Mouse (Mus musculus) lung, adult 2 months (tissue): ENCODE results near the gene Pigb.

Experiments
- CTCF ChIP-seq: fragments of 200-500 bp; IDR thresholded peaks from 2 replicates; pipeline ENCODE4 v1.5.1; 2011; ENCODE audit warnings: mild to moderate bottlenecking, low read length, control low read depth; ENCODE audit not compliant: insufficient read depth
- POLR2A ChIP-seq: fragments of 200-500 bp; IDR thresholded peaks from 2 replicates; pipeline ENCODE4 v1.6.1; 2011; ENCODE audit warnings: low read depth, mild to moderate bottlenecking, control low read depth, low read length, borderline replicate concordance; ENCODE audit errors: extremely low read depth

DNA sequence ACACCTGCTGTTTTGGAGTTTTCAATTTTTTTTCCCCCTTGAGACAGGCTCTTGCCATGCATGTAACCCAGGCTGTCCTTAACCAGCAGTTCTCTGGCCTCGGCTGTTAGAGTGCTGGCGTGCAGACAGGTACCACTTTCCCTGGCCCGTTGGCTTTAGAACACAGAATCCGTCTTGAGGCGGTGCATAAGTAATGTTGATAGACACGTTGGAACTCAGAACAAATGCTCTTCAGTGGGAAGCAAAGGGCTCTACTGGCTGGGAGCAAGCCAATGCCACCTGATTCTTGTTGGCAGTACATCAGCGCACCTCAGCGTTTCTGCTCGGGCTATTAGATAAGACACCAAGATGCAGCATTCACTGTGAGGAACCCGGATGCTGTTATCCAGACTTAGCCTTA is 20.3 kb downstream of the Pigb start:
- TF ChIP-seq CTCF = no peak
- TF ChIP-seq POLR2A = no peak
